Mouse (Mus musculus) liver, adult 2 months (tissue): ENCODE results near the gene Ppp6r3.

Experiments used
- CTCF ChIP-seq: fragments of 200-500 bp; IDR thresholded peaks from 2 replicates; pipeline ENCODE4 v1.5.1; 2011; ENCODE audit warnings: low read depth, low read length, control low read depth
- POLR2A ChIP-seq: fragments of 200-500 bp; IDR thresholded peaks from 2 replicates; pipeline ENCODE4 v1.6.1; 2011; ENCODE audit warnings: low read length, control low read depth; ENCODE audit not compliant: insufficient read depth; ENCODE audit errors: extremely low read depth

DNA sequence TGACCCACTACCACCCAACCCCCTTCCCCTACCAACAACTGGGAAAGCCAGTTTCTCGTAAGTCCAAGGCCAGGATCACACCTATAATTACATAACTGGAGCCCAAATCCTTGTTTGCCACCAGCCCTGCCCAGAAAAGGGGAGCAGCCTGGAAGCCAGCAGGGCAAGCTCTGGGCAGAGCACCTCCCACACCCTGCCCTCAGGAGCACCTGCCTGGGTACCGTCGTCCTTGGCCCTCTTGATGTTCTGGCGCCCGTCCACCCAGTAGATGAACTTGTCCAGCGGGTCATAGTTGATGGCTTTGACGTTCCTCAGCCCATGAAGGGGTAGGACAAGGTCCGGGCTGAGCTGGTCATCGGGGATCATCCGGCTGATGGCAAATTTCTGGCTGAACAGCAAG, 34.3 kb upstream of the Ppp6r3 start:
- no peak for TF ChIP-seq CTCF
- no peak for TF ChIP-seq POLR2A
